Mouse (Mus musculus) adrenal gland, postnatal 4 days (tissue): ENCODE results near the gene Gng7. TPM values are rescaled to one million over a fixed set of nuclear protein-coding genes. Genes with fewer than 3 reads are reported as not detected.

Experiments used
- DNase-seq, 2 experiments: peaks; one replicate each; pipeline ENCODE4 v3.0.0; 2021 to 2022; ENCODE audit warnings: low spot score in 2 of 2, mixed read lengths in 2 of 2
- total RNA-seq, 2 experiments: library from RNA; stranded (reverse); gene quantifications; 2 replicates each; pipeline ENCODE4 v1.2.3; 2021

Gng7 gene
- total RNA-seq, 2 experiments from 2014 or later = 5.4 to 6.7 TPM

DNA sequence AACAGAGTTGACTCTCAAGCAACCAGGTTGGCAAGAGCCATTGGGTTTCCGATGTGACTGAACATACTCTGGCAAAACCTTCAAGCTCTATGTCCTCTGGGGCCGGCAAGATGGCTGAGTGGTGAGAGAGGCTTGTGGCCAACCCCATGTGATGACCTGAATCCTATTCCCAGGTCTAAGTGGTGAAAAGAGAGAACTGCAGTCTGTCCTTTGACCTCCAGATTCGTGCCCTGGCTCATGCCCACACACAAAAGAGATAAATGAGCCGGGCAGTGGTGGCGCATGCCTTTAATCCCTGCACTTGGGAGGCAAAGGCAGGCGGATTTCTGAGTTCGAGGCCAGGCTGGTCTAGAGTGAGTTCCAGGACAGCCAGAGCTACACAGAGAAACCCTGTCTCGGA is 44.6 kb downstream of the Gng7 start:
- DNase-seq = no peak

DNA sequence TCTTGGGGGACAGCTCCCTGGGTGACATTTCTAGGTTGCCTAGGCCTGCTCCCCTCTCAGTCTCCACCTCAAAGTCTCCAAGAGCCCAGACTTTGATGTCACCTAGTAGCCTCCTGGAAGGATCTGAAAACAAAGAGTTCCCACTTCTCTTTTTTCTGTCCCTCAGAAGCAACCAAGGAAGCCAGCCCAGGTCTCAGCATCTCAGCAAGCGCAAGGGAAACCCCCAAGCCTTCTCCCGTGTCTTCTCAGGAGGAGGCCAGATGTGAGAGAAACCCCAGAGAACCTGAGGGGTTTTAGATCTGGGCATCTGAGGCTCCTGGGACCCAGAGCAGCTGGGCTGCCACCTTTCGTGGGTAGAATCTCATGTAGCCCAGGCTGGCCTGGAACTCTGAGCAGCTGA is 45.4 kb downstream of the Gng7 start:
- DNase-seq = no peak

DNA sequence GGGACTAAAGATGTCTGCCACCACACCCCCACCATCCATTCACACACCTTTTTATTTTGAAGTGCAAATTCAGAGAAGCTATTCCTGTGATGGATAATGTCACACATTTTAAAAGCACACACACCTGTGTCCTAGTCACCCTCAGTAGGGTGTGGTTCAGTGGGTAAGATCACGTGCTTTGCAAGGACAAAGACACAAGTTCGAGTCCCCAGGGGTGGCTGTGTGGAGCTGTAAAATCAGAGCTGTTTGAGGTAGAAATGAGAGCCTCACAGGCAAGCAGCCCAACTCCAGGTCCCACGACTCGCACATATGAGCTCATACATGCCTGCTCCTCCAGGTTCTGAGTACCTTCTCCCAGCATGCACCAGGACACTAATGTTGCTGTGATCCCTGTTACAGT is 46.6 kb downstream of the Gng7 start:
- no peak for DNase-seq

DNA sequence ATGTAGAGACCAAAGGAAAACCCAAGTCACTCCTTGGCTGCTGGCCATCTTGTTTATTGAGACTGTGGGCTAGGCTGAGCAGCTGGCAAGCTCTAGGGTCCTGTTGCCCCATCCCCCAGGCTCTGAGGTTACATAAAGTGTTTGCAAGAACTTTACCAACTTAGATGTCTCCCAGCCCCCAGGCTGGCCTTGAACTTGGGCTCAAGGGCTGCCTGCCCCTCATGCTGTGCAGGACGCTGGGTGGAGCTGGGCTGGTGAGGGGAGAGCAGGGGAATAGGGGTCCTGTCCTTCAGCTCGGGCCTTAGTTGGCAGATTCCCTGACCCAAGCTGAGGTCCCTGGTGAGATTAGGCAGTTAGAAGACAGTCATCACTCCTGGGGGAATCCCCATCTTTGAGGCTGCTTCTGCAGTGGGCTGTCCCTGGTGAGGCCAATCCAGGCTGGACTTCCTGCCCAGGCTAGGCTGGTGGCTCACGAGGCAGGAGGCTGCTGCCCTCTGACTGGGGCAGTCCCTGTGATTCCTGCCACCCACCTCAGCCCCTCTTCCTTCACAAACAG is 47.6 kb downstream of the Gng7 start:
- no peak for DNase-seq

DNA sequence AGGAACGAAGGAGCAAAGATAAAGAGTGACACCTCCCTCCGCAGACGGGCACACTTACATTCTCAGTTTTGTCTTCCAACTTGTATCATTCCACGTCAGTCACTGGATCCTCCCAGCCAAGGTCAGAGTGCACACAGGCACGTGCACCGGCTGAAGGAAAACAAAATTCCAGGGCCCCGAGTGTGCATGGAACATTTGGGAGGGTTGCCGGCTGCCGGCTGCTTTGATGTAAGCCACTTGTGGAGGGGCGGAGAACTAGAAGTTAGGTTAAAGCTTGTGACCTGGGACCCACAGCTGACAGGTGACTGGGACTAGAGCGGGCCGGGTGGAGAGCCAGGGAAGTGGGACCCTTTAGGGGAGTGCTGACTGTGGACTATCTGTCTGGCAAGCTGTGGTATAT is 48.4 kb downstream of the Gng7 start:
- DNase-seq = no peak

DNA sequence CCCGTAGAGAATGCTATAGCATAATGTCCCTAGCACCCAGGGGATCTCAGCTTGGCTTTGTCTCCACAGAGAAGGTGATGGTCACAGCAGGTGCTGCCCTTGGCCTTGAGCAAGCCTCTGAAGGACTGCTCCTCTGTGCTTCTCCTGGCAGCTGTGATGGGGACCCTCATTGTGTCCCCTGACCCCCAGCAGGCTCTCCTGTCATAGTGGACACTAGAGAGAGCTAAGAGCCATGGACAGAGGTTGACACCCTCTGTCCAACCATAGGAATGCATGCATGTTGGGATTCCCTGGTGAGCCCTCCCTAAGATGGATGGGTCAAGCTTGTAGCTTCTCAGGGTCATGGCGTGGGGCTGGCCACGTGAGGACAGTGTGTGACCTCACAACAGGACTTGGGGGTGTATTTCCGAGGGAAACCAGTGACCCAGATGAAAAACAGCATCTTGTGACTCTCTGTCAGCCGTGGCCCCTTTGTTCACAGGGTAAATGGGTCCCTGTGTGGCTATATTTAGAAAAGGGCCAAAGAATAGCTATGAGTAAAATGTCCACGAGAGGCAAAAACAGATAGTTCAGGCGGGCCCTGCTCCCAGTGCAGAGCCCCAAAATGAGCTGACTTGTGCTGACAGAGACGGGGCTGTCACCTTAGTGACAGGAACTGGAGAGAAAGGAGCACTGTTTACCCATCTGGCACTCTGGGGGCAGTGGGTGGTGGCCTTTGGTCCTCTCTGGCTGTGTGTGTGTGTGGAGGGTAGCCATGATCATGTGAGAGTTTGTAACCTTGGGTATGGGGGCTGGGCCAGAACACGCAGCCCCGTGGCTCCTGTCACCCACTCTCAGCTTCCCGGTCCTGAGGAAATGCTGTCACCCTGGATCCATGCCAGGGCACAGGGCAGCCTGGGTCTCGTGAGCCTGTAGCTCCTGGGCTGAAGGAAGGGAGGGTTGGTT is 51.4 kb downstream of the Gng7 start:
- DNase-seq = no peak

DNA sequence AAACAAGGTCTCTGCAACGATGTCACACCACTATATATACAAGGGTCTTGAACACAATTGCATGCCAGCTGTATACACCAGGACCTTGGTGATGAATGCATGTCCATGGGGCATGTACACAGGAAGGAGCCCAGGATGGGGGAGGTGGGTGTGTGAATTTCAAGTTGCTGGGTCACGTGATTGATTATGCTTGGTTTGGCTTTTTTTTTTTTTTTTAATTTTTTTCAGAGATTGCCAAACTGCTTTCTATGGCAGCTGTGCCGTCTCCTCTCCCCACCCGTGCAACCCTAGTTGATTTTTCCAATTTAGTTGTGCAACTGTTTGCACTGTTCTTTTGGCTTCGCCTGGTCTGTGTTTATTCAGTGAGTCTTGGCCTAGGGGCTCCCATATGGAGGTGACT is 52.2 kb downstream of the Gng7 start:
- no peak for DNase-seq

DNA sequence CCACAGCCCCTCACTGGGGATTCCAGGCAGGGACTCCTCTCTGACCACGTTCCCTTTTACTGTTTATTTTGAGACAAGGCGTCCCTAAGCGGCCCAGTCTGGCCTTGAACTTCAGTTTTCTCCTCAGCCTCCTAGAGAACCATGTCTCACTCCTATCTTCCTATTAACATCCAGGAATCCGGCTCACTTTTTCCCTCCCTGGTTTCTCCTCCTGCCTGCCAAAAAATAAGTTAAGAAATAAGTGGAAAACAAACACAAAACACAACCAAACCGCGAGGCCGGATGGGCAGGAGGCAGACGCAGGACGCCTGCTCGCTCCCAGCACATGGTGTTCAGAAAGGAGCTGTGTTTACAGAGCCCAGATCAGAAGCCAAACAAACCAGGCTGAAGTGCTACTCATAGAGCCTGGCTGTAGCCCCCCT is 52.7 kb downstream of the Gng7 start:
- no peak for DNase-seq

DNA sequence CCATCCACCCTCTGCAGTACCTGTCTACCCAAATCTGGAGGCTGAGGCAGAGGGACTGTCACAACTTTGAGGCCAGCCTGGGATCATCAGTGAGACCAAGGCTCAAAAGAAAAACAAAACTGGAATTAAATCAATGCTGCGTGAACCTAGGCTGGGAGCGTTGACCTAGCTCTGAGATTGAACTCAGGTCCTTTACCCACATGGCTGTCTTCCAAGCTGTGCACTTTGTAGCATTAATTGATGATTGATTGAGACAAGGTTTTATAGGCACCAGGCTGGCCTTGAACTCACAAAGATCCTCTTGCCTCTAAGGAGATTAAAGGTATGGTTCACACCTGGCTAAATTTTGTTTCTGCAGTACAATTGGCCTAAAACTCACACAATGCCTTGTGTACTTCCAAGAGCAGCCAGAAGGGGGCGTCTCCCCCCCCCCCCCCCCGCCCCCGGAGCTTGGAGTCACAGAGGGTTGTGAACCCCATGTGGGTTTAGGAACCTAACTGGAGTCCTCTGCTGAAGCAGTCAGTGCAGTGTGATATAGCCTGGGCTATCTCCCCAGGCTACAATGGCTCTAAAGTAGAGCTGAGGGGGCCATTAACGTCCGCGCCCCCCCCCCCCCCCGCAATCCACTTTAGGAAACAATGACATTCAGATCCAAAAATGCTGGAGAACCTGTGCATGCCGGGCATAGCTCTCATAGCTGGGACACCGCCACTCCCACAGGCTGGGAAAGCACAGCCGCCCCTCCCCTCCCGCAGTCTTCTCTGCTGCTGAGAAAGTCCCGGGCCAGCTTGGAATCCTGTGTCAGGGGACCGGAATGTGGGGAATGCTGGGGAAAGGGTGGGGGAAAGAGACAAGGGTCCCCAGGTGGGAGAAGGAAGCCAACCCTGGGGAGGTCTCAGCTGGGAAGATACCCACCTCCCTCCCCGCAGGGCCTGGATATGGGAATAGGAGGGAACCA is 53.9 kb downstream of the Gng7 start:
- no peak for DNase-seq

DNA sequence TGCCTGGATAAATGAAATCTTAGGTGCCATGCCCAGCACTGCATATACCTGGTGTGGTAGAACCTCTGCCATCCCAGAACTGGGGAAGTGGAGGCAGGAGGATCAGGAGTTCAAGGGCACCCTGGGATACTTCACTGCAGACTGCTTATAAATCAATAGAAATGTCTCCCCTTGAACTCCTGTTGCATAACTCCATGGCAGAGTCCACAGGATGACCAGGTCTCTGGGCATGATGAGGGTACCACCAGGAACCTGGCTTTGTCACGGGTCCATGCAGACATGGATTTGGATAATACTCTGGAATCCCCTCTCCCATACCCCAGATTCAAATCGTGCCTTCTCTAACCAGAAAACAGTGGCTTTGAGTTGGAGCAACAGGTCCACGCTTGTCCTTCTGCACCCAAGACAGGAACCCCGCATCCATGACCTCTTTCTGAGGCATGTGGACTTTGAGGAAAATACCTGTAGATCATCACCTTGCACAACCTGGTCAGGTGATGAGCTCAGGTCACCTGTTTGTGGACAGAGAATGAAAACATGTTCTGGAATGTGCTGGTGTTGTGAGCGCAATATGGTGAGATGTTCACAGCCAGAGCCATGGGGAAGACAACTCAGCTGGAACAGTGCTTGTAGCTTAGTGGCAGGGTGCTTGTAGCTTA is 55.6 kb downstream of the Gng7 start:
- no peak for DNase-seq

DNA sequence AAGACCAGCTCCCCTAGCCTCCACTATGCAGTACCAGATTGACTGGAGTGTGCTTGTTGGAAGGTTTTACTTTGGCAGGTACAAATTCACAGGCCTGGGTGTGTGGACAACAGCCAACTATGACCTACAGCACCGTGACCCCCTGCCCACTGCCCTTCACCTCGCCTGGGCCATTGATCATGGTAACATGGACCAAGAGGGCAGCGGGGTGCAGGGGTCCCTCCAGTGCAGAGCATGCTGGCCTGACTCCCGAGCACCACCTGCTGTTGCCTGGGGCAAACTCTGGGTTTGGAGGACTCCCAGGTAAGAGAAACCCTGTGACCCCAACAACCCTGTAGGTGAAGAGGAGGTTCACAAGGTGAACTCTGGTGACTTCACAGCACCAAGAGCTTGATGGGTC is 57.0 kb downstream of the Gng7 start:
- DNase-seq = no peak

DNA sequence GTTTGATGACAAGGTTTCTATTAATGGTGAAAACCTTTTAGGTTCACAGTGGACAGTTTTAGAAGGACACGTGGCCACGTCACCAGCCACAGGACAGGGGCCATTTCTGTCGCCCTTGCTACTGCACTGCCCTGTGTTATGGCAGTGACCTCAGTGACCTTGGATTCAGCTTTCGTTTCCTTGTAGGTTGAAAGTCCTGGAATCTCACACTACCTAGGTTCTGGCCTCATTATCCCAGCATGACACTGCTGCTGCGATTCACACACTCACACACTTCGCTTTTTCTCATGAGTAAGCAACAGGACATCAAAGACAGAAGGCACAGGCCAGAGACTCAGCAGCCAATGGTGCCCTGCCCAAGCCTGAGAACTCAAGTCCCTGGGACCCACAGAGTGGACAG is 57.8 kb downstream of the Gng7 start:
- no peak for DNase-seq

DNA sequence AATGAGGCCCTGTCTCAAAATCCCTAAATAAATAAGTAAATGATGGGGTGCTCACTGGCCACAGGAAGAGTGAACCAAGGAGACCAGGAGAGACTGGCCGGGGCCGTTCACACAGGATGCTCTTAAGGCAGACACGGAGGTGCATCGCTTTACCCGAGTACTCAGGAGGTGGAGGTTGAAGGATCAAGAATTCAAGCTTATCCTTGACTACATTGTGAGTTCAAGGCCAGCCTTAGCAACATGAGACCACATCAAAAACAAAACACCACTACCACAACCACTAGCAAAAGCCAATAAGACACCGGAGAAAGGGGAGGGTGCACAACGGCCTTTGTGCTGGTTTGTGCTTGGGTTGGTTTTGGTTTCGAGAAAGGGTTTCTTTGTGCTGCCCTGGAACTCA is 58.4 kb downstream of the Gng7 start:
- DNase-seq = no peak

DNA sequence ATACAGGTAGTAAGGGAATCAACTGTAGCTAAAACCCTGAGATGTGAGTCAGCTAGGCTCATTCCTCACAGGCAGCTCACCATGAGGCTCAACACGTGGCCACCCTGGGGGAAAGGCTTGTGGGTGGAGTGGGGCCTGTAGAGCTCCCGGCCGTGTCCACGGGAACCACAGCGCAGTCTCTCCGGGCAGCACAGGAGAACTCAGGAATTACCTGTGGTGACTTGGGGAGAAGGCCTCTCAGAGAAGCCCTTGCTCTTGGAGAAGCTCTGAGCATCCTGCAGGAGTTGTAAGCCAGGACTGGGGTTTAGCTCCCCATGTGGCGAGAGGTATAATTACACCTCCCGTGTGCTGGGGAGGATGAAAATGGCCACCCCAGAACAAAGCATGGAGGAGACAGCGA is 59.2 kb downstream of the Gng7 start:
- DNase-seq = no peak

DNA sequence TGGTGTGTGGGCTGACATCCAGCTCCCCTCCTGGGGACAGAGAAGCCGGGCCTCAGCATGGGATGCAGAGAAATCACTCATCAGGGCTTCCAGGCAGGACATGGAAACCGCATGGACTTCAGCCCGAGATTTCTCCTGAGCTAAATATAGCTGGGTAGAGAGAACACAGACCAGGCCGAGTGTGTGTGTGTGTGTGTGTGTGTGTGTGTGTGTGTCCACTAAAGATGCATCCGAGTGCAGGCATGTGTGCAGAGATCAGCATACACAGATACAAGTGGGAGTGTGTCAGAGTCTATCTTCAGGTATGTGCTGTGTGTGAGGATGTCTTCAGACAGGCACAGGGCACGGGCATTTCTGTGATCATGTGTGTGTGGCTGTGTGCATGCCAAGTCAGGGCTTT is 59.9 kb downstream of the Gng7 start:
- DNase-seq = no peak

DNA sequence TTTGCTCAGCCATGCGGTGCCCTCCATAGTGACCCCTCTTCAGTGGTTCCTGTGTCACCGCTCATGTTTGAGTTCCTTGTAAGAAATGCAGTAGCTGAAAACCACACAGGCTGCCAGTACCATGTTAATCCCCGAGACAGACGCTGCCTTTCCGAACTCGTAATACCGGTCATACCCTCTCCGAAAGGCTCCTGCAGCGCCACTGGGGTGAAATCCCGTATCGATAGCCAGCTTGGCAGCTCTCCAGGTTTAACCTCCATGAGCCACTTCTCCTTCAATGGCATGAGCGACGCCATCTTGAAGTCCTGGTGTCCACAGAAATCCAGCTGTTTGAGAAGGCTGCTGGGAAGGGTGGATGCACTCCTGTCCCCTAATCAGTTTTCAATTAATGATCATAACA is 60.3 kb downstream of the Gng7 start:
- no peak for DNase-seq

DNA sequence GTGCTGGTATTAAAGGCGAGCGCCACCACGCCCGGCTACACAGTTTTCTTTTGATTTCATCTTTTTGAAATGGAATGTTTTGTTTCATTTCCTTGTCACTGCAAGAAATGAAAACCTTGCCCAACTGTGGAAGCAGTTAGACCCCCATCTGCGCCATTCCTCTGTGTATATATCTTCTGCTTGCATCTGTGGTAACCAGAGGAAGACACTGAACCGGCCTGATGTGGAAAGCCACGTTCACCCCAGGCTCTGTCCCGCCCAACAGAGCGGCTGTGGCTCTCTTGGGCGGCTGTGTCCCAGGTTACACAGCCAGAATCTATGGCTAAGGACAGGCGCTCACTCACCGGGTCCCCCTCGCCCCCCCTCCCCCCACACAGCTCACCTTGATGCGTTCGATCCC is 62.3 kb downstream of the Gng7 start:
- no peak for DNase-seq

DNA sequence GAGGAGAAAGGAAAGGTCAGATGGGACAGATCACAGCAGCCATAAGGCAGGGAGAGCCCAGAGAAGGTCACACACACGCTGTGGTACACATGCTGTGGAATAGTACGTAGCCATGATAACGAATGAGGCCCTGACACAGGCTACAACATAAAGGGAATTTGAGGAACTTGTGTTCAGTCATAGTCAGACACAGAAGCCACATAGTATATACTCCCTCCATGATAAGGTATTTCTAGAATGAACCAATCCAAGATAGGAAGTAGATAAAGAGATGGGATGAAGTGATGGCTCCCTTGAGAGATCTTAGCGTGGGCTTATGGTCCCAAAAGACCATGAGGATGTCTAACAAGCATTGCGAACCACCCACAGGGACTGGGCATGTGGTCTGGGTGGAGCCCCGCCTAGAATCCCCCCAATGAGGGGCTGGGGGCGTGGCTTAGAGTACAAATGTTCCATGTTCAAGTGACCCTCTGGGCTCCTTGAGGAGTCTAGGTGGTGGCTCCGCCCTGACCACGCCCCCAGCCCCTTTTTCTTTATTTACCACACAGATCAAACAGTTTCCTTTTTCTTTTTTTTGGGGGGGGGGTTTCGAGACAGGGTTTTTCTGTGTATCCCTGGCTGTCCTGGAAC is 62.9 kb downstream of the Gng7 start:
- DNase-seq = no peak

DNA sequence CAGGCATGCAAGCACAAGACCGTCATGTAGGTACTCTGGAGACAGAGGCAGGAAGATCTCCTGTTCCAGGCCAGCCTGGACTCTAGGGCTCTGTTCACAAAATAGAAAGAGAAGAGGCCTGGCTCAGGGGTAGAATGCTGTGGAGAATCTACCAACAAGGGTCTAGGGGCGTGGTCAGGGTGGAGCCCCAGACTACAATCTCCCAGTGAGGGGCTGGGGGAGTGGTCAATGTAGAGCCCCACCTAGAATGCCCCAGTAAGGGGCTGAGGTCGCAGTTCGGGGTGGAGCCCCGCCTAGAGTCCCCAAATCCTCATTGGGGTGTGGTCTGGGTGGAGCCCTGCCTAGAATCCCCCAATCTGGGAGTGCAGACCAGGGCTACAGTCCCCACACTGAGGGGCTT is 64.4 kb downstream of the Gng7 start:
- no peak for DNase-seq

DNA sequence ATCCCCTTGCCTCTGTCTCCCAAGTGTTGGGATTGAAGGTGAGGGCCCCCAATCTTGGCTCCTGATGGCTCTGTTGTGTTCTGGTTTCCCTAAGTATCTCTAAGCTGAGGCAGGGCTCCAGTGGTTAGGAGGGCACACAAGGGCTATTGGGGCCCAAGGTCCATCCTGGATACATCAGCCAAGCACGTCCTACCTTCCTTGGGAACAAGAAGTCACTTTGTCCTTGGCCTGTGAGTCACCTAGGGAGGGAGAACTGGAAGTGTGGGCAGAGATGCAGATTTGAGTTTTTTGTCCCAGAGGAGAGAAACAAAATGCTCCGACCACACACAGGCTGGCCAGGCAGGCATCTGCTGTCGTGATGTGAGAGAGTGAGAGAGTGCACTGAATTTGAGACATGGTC is 65.7 kb downstream of the Gng7 start:
- DNase-seq = no peak

DNA sequence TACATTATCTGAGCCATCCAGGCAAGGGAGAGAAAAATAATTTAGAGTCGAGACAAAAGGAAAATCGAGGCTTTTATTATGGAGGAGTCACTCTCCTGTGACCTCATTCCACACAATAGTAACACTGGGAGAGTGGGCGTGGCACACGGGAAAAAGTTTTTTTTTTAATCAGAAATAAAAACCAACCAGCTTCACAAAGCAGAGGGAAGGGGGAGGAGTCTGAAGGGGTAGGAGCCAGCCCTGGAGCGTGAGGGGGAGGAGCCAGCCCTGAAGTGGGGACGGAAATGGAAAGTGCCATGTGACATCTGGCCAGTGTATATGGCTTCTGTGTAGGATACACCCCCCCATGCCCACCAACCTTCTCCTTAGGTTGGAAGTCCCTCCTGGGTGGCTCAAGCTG is 66.2 kb downstream of the Gng7 start:
- no peak for DNase-seq
